Mouse (Mus musculus) stomach, postnatal 0 days (tissue): ENCODE results near the gene Cnnm3. TPM values are rescaled to one million over a fixed set of nuclear protein-coding genes. Genes with fewer than 3 reads are reported as not detected.
A peak's percentile ranks its signal among the peaks of the same experiment; 100 is the strongest.

Source experiments
- ATAC-seq: fragments of 200-750 bp; cut with Nextera tagmentation; 2 replicates; pipeline ENCODE4 v1.8.0; 2017; ENCODE audit not compliant: low FRiP score, low TSS enrichment
- DNase-seq: peaks from one replicate; pipeline ENCODE4 v3.0.0-alpha.2; 2016; ENCODE audit warnings: low spot score
- H3K27ac ChIP-seq: fragments of 300-500 bp; sonication (generic); replicated peaks from 2 replicates; pipeline ENCODE4 v1.5.1; 2014; ENCODE audit warnings: mild to moderate bottlenecking, control low read depth
- H3K27me3 ChIP-seq: fragments of 300-500 bp; sonication (generic); 2 replicates; pipeline ENCODE4 v1.6.1; 2014; ENCODE audit warnings: low read length; ENCODE audit not compliant: control insufficient read depth, insufficient read depth
- H3K36me3 ChIP-seq: fragments of 300-500 bp; sonication (generic); 2 replicates; pipeline ENCODE4 v1.6.1; 2014; ENCODE audit warnings: low read length, mixed read lengths; ENCODE audit not compliant: control insufficient read depth, insufficient read depth
- H3K4me1 ChIP-seq: fragments of 300-500 bp; sonication (generic); replicated peaks from 2 replicates; pipeline ENCODE4 v1.6.1; 2014; ENCODE audit warnings: antibody characterized with exemption; ENCODE audit not compliant: control insufficient read depth, insufficient read depth
- H3K4me2 ChIP-seq: fragments of 300-500 bp; sonication (generic); replicated peaks from 2 replicates; pipeline ENCODE4 v1.6.1; 2014; ENCODE audit warnings: low read depth, mild to moderate bottlenecking, control low read depth, moderate library complexity
- H3K4me3 ChIP-seq: fragments of 300-500 bp; sonication (generic); 2 replicates; pipeline ENCODE4 v1.5.1; 2014; ENCODE audit warnings: low read depth, low read length, control low read depth
- H3K9ac ChIP-seq: fragments of 300-500 bp; sonication (generic); 2 replicates; pipeline ENCODE4 v1.6.1; 2014; ENCODE audit warnings: mild to moderate bottlenecking, low read length, control low read depth, mixed read lengths
- H3K9me3 ChIP-seq: fragments of 300-500 bp; sonication (generic); 2 replicates; pipeline ENCODE4 v1.6.1; 2016; ENCODE audit warnings: low read length; ENCODE audit not compliant: control insufficient read depth
- CTCF ChIP-seq: IDR thresholded peaks from 2 replicates; pipeline ENCODE4 v1.5.1; 2016; ENCODE audit warnings: antibody characterized with exemption, low read depth, mild to moderate bottlenecking, moderate library complexity
- EP300 ChIP-seq: optimal IDR thresholded peaks from 2 replicates; pipeline ENCODE3; 2016; ENCODE audit warnings: antibody characterized with exemption
- WGBS: fragments of 180-500 bp; shearing (Covaris S2); extraction: QIAGEN DNeasy Blood & Tissue Kit; methylation state at CpG from one replicate; pipeline ENCODE4 v1.1.7; 2014; 5-methylcytosine and 5-hydroxymethylcytosine counted together
- polyA plus RNA-seq: library from polyadenylated mRNA; unstranded; fragments of >200 nt; fragmentation: Nextera tagmentation; extraction: Ambion mirVana; gene quantifications from 2 replicates; pipeline ENCODE4 v1.2.1, GENCODE M21; 2015

Gene Cnnm3
- polyA plus RNA-seq, 1 experiment from 2014 or later, result 1.6 TPM

GRCm38 (mm10) chr1:36562388-36562787 lies 50.7 kb downstream of the Cnnm3 start:
- Histone ChIP-seq H3K27me3 (no peaks in the 10 kb centered on the region), H3K36me3 (no peaks in the 10 kb centered on the region), H3K4me2 (no peak overlapping the region), H3K4me3 (no peak overlapping the region), H3K9me3 (no peaks in the 10 kb centered on the region), H3K27ac (no peak overlapping the region), H3K4me1 (no peaks in the 10 kb centered on the region), H3K9ac (no peak overlapping the region)
- ATAC-seq (no peak), DNase-seq (no peak)
- 82% methylated on average over 4 of the region's 4 CpGs for WGBS
- no peak for TF ChIP-seq EP300

DNA sequence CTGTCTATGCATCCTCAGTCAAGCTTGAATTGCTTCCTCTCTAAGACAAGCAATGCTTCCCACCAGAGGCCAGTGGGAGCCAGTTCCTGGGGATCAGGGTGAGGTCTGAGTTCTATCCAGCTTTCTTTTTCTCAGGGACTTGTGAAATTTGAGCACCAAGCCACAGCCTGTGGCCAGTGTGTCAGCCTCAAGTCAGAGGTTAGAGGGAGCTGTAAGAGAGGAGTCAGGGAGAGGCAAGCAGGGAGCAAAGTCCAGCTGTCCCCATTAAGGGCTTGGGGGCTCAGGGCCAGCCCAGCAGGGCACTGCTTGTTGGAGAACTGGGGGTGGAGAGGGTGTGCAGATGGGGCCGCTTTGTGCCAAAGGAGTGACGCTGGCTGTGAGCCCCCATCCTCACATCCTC lies 51.5 kb downstream of the Cnnm3 start:
- H3K27me3 ChIP-seq, result no peaks in the 10 kb centered on the region
- no peak overlapping the region for H3K27ac ChIP-seq
- H3K9me3 ChIP-seq, result no peaks in the 10 kb centered on the region
- ATAC-seq, result no peak
- TF ChIP-seq EP300 (no peak), CTCF (no peak)
- H3K9ac ChIP-seq, result no peak overlapping the region
- WGBS, result 84% methylated on average over 2 of the region's 2 CpGs
- H3K4me2 ChIP-seq, result no peak overlapping the region
- DNase-seq, result no peak
- H3K4me3 ChIP-seq, result no peak overlapping the region
- no peaks in the 10 kb centered on the region; the same call in 1 of the 2 replicates for H3K4me1 ChIP-seq
- H3K36me3 ChIP-seq, result no peaks in the 10 kb centered on the region

GRCm38 (mm10) chr1:36563632-36564031 lies 52.0 kb downstream of the Cnnm3 start:
- TF ChIP-seq EP300 (no peak), CTCF (no peak)
- Histone ChIP-seq H3K27ac (no peak overlapping the region), H3K27me3 (no peaks in the 10 kb centered on the region), H3K4me3 (no peak overlapping the region), H3K9me3 (no peaks in the 10 kb centered on the region), H3K9ac (no peak overlapping the region), H3K36me3 (no peaks in the 10 kb centered on the region), H3K4me1 (peaks cover under 1% of the 10 kb centered on the region; the same call in 1 of the 2 replicates), H3K4me2 (no peak overlapping the region)
- 78% methylated on average over 4 of the region's 4 CpGs for WGBS
- no peak for ATAC-seq
- no peak for DNase-seq

GRCm38 (mm10) chr1:36564101-36564500 lies 52.4 kb downstream of the Cnnm3 start:
- no peak overlapping the region for H3K27ac ChIP-seq
- no peak for TF ChIP-seq EP300
- no peak for TF ChIP-seq CTCF
- no peak overlapping the region for H3K9ac ChIP-seq
- H3K9me3 ChIP-seq, result no peaks in the 10 kb centered on the region
- no peak overlapping the region for H3K4me2 ChIP-seq
- 71% methylated on average over 6 of the region's 6 CpGs for WGBS
- ATAC-seq (no peak), DNase-seq (no peak)
- H3K4me1 ChIP-seq, result peaks cover 4% of the 10 kb centered on the region; the same call in 1 of the 2 replicates
- no peaks in the 10 kb centered on the region for H3K36me3 ChIP-seq
- no peak overlapping the region for H3K4me3 ChIP-seq
- H3K27me3 ChIP-seq, result no peaks in the 10 kb centered on the region

DNA sequence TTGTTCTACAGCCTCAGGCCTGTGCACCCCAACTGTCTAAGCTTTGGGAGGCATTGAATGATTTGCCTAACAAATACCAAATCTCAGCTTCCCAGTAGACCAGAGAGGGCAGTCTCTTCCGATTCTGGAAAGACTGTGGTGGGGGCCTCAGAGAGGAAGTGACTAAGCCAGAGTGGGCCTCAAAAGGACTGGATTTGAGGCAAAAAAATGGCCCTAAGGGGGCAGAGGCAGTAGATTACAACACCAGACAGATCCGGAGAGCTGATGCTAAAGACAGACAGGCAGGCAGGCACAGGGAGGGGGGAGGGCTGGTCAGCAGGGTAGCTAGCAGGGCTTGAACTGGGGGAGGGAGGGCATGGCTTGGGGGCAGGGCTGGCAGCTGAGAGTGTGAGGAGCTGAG lies 54.8 kb downstream of the Cnnm3 start:
- Histone ChIP-seq H3K4me2 (no peak overlapping the region), H3K4me1 (peaks cover 13% of the 10 kb centered on the region), H3K4me3 (no peak overlapping the region), H3K27ac (no peak overlapping the region), H3K36me3 (no peaks in the 10 kb centered on the region), H3K9me3 (no peaks in the 10 kb centered on the region), H3K9ac (no peak overlapping the region), H3K27me3 (no peaks in the 10 kb centered on the region)
- no peak for DNase-seq
- 27% methylated on average over 2 of the region's 2 CpGs for WGBS
- no peak for ATAC-seq
- TF ChIP-seq CTCF (peak; percentile 15; the same call in 1 of the 2 replicates), EP300 (no peak)

DNA sequence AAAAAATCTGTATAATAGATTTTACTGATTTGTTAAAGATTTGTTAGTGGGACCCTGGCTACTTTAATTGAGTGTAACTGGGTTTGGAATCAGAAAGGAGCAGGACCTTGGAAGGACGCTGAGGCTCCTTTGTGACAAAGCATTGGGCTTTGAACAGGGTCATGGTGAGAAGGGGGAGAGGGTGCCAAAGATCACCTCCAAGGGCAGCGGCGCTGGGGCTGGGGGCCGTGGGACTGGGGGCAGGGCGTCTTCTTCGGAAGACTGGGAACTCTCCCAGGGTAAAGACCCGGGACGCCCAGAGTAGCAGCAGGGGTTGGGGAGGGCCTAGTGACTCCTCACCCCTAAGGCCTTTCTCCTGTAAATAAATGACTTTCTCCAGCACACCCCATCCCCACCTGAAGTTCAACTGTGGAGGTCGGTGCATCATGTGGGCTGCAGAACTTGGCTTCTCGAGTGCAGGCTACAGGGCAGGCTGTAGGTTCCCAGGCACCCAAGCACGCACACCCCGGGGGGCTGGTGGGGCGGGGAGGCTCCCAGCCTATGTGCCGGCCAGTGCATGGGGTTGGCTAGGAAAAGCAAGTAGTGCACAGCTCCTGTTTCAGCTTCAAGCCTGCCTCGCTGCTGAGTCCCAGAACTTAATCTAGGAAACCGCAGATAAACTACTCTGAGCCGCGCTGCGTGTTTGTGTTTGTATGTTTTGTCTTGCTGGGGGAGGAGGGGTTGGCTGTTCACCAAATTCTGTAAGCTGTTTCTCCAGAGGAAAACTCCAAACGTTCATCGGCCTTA lies 56.3 kb downstream of the Cnnm3 start:
- Histone ChIP-seq H3K4me1 (peaks cover 13% of the 10 kb centered on the region), H3K36me3 (no peaks in the 10 kb centered on the region), H3K27ac (peak overlapping the region; percentile 71), H3K27me3 (no peaks in the 10 kb centered on the region), H3K9me3 (no peaks in the 10 kb centered on the region), H3K4me3 (no peak overlapping the region), H3K9ac (no peak overlapping the region), H3K4me2 (no peak overlapping the region)
- DNase-seq (no peak), ATAC-seq (no peak)
- 38% methylated on average over 21 of the region's 21 CpGs for WGBS
- TF ChIP-seq EP300, result no peak
- TF ChIP-seq CTCF, result no peak
